Mouse (Mus musculus) embryonic facial prominence, embryonic 10.5 days (tissue): ENCODE data around the gene Alpk1. TPM values are rescaled to one million over a fixed set of nuclear protein-coding genes. Genes with fewer than 3 reads are reported as not detected.
"Not testable (repeated sequence)": the region's sequence is repeated elsewhere in the genome, so short reads cannot be mapped to it uniquely, and the experiment has no call there.

Source experiments
- DNase-seq: peaks from one replicate; pipeline ENCODE4 v3.0.0-alpha.2; 2017; ENCODE audit warnings: low spot score
- H3K27ac ChIP-seq: fragments of 300-500 bp; sonication (generic); replicated peaks from 2 replicates; pipeline ENCODE4 v1.5.1; 2016; ENCODE audit warnings: mild to moderate bottlenecking
- H3K27me3 ChIP-seq: fragments of 300-500 bp; sonication (generic); replicated peaks from 2 replicates; pipeline ENCODE4 v1.6.1; 2016; ENCODE audit warnings: low read depth, mild to moderate bottlenecking; ENCODE audit not compliant: poor library complexity, severe bottlenecking
- H3K36me3 ChIP-seq: fragments of 300-500 bp; sonication (generic); replicated peaks from 2 replicates; pipeline ENCODE4 v1.6.1; 2016; ENCODE audit warnings: mild to moderate bottlenecking, moderate library complexity
- H3K4me1 ChIP-seq: fragments of 300-500 bp; sonication (generic); 2 replicates; pipeline ENCODE4 v1.6.1; 2016
- H3K4me3 ChIP-seq: fragments of 300-500 bp; sonication (generic); 2 replicates; pipeline ENCODE4 v1.5.1; 2016; ENCODE audit warnings: mild to moderate bottlenecking, moderate library complexity
- H3K9me3 ChIP-seq: fragments of 300-500 bp; sonication (generic); 2 replicates; pipeline ENCODE4 v1.6.1; 2016; ENCODE audit warnings: mild to moderate bottlenecking
- WGBS: fragments of 180-500 bp; shearing (Covaris S2); methylation state at CpG from one replicate; pipeline ENCODE4 v1.1.7; 2016; 5-methylcytosine and 5-hydroxymethylcytosine counted together
- polyA plus RNA-seq: library from polyadenylated mRNA; unstranded; fragments of >200 nt; fragmentation: Nextera tagmentation; extraction: Ambion mirVana; gene quantifications from 2 replicates; pipeline ENCODE4 v1.2.1, GENCODE M21; 2016

Alpk1 gene
- polyA plus RNA-seq, 1 experiment from 2014 or later: 0.83 TPM

DNA sequence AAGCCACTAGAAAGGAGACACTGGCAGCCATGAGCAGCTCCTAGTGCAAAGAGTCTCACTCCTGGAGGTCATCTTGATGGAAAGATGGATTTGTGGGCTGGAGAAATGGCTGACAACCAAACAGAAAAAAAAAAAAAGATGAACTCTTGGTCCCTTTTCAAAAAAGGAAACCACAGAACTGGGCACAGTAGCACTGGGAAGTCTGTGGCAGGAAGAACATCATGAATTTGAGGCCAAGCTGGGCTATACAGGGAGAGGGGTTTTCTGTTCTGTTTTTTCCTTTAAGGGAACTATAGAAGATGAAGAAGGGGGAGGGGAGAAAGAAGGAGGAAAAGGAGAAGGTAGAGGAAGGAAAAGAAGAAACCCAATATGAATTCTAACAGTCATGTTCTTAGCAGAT, 6.7 kb upstream of the Alpk1 start:
- Histone ChIP-seq H3K27me3 (peaks cover 64% of the 10 kb centered on the region), H3K36me3 (no peaks in the 10 kb centered on the region)

DNA sequence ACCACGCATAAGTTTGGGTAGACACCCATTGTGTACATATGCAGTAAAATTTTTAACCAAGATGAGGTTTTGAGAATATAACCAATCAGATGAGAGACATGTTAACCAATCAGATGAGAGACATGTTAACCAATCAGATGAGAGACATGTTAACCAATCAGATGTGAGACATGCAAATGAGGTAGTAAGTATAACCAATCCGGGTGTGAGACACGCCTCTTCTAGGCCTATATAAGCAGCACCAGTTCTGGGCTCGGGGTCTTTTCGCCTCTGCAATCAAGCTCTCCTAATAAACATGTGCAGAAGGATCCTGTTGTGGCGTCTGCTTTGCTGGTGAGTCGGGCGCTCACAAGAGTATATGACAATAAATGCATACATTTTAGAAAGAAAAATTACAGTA, 3.4 kb upstream of the Alpk1 start:
- H3K27me3 ChIP-seq: peaks cover 36% of the 10 kb centered on the region
- DNase-seq, H3K9me3 ChIP-seq, H3K36me3 ChIP-seq, H3K4me3 ChIP-seq, H3K27ac ChIP-seq, H3K4me1 ChIP-seq: not testable (repeated sequence)
- 94% methylated on average over 8 of the region's 8 CpGs for WGBS

More for the DNA sequence above, 6.7 kb upstream of the Alpk1 start:
- H3K4me3 ChIP-seq: no peak overlapping the region
- DNase-seq: no peak
- no peak overlapping the region for H3K27ac ChIP-seq
- H3K9me3 ChIP-seq: 0 out of 2 replicates have a peak, but pooled peaks cover 2% of the 10 kb centered on the region
- H3K4me1 ChIP-seq: peaks cover 24% of the 10 kb centered on the region

DNA sequence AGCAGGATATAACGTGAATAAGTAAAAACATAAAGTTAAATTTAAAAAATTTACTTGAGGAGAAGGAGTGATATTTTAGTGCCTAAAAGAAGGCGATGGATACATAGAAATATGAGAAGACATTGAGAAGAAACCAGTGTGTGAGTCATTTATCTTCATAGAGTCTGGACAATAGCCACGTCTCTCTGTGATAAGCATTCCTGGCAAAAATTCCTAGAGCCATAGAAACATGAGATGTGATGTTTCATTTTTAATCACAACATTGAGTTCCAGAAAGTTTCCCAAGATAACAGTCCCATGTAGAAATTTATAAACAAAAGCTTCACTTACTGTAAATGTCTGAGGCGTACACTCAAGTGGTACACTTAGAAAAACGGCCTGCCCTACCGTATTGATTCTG, 2.6 kb upstream of the Alpk1 start:
- WGBS: 87% methylated on average over 6 of the region's 6 CpGs
- H3K4me1 ChIP-seq: no peaks in the 10 kb centered on the region
- no peak overlapping the region for H3K4me3 ChIP-seq
- H3K27me3 ChIP-seq: peaks cover 29% of the 10 kb centered on the region
- 0 out of 2 replicates have a peak, but pooled peaks cover 2% of the 10 kb centered on the region for H3K9me3 ChIP-seq
- H3K27ac ChIP-seq: no peak overlapping the region
- no peaks in the 10 kb centered on the region for H3K36me3 ChIP-seq
- DNase-seq: no peak

DNA sequence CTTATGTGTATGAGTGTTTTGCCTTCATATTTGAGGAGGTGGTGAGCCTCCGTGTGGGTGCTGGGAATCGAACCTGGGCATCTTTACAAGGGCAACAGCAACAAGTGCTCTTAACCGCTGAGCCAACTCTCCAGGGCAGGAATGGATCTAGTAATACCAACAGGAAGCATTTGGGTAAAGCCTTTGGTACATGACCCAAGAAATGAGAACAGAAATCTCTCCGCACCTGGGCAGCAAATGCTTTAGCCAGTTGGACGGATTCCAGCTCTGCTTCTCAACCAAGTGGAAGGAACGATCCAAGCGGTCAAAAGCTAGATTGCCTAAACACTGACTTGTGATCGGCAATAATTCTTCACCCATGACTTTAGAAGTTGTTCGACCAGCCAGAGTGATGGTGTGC, 594 bp upstream of the Alpk1 start:
- Histone ChIP-seq H3K9me3 (0 out of 2 replicates have a peak, but pooled peaks cover 2% of the 10 kb centered on the region), H3K27me3 (peaks cover 9% of the 10 kb centered on the region), H3K4me3 (no peak overlapping the region), H3K36me3 (no peaks in the 10 kb centered on the region), H3K27ac (no peak overlapping the region), H3K4me1 (no peaks in the 10 kb centered on the region)
- DNase-seq: no peak
- WGBS: 93% methylated on average over 9 of the region's 9 CpGs

DNA sequence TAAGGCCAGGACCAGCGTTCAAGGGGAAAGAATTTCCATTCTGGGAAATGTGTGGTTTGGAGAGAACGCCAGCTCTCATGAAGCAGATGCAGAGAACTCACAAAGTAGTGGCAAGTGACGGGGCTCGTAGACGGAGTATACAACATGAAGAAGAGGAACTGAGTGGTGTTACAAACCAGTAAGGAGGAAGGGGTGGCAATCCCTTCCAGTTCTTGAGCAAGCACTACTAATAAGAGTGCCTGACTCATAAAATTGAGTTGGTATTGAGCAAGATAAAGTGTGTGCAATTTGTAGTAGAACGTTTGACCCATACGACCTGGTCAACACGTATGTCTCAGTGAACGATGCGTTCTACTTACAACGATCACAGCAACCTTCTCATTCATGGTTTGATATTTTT, 11.2 kb downstream of the Alpk1 start:
- WGBS: 88% methylated on average over 11 of the region's 11 CpGs
- peaks cover 5% of the 10 kb centered on the region; the same call in 1 of the 2 replicates for H3K27me3 ChIP-seq
- H3K9me3 ChIP-seq: no peaks in the 10 kb centered on the region
- DNase-seq: no peak
- no peaks in the 10 kb centered on the region for H3K36me3 ChIP-seq
- H3K4me1 ChIP-seq: no peaks in the 10 kb centered on the region
- no peak overlapping the region for H3K27ac ChIP-seq
- no peak overlapping the region for H3K4me3 ChIP-seq

DNA sequence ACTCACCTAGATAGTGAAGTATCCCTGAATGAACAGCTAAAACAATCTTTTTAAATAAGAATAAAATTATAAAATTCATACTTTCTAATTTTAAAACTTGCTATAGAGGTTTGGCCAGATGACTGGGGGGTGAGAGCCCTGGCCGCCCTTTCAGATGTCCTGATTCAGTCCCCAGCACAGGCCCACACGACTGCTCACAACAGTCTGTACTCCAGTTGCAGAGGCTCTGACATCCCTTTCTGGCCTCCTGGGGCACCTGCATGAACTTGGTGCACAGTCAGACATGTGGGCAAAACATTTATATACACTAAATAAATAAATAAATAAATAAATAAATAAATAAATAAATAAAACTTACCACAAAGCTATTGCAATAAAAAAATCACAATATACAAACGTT, 14.4 kb downstream of the Alpk1 start:
- 79% methylated on average over 3 of the region's 3 CpGs for WGBS
- peaks cover 30% of the 10 kb centered on the region for H3K27me3 ChIP-seq
- no peak for DNase-seq
- H3K9me3 ChIP-seq: no peaks in the 10 kb centered on the region
- no peak overlapping the region for H3K4me3 ChIP-seq
- H3K27ac ChIP-seq: no peak overlapping the region
- no peaks in the 10 kb centered on the region for H3K36me3 ChIP-seq
- no peaks in the 10 kb centered on the region for H3K4me1 ChIP-seq

DNA sequence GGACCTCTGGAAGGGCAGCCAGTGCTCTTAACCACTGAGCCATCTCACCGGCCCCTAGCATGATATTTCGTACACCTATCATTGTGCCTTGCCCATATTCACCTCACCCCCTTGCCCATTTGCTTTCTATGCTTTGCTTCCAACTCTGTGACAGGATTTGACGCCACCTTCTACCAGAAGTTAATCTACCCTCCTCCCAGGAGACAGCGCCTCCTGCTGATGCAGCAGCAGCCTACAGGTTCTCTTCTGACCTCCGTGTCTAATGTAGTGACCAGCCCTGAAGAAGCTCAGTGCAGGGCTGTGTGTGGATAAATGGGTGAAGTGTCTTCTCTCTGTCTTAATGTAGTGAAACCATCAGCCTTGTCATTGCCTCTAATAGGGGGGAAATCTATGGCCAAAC, 15.8 kb downstream of the Alpk1 start:
- Histone ChIP-seq H3K9me3 (no peaks in the 10 kb centered on the region), H3K4me3 (no peak overlapping the region), H3K4me1 (no peaks in the 10 kb centered on the region), H3K27ac (no peak overlapping the region), H3K36me3 (no peaks in the 10 kb centered on the region), H3K27me3 (peaks cover 42% of the 10 kb centered on the region)
- 58% methylated on average over 5 of the region's 5 CpGs for WGBS
- no peak for DNase-seq

DNA sequence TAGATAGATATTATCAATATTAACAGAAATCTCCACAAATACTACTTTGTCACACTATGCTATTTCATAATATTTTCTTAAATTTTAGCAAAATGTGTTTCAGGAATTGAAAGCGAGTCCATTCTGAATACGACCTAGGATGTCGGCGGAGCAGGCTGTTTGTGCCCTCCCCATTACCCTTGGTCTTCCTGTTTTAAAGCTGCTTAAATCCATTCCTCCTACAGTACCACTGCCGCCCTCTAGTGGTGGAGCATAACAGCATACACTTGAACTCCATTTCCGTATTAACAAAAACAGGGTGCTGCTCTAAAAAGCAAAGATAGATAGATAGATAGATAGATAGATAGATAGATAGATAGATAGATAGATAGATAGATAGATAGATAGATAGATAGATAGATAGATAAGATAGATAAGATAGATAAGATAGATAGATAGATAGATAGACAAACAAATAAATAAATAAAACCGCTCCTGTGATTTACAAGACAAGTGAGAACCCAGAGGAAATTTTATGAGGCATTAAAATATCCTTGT, 17.2 kb downstream of the Alpk1 start:
- H3K36me3 ChIP-seq: no peaks in the 10 kb centered on the region
- DNase-seq: peak; percentile 79
- H3K27ac ChIP-seq: no peak overlapping the region
- H3K27me3 ChIP-seq: peaks cover 56% of the 10 kb centered on the region
- H3K4me3 ChIP-seq: no peak overlapping the region
- 0 out of 2 replicates have a peak, but pooled peaks cover 3% of the 10 kb centered on the region for H3K4me1 ChIP-seq
- H3K9me3 ChIP-seq: no peaks in the 10 kb centered on the region
- WGBS: 27% methylated on average over 7 of the region's 7 CpGs

DNA sequence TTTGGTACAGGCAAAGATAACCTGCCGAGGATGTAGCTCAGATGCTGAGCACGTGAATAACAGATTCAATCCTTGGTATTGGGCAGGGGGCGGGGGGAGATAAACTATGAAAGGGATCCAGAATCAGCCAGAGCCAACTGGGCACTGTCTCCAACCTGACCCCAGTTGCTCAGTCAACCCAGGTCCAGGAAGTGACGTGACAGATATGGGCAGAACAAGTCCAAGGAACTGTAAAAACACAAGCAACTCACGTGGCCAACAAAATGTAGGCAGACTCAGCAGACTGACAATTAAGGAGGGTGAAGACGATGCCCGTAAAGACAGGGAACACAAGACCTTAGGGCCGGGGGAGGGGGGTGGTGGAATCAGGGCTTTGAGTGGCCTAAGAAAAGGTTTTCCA, 17.9 kb downstream of the Alpk1 start:
- H3K4me3 ChIP-seq: no peak overlapping the region

DNA sequence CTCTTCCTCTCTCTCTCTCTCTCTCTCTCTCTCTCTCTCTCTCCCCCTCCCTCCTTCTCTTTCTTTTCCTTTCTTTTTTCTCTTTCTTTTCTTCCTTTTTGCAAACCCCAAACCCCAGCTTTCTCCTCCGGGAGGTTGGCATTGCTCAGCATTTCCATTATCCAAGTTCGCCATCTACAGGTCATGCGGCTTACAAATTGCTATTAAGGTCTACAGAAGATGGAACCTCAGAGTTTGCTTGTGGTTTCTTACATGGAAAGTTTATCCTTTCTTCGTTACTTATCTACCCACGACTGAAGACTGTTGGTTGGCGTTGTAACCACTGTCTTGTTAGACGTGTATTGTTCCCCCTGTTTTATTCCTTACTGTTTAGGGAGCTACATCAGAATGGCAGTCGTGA, 21.1 kb downstream of the Alpk1 start:
- Histone ChIP-seq H3K36me3 (no peaks in the 10 kb centered on the region), H3K4me1 (0 out of 2 replicates have a peak, but pooled peaks cover 3% of the 10 kb centered on the region), H3K9me3 (no peaks in the 10 kb centered on the region), H3K4me3 (no peak overlapping the region), H3K27ac (no peak overlapping the region), H3K27me3 (peaks cover 90% of the 10 kb centered on the region)
- DNase-seq: peak; percentile 31
- 21% methylated on average over 8 of the region's 8 CpGs for WGBS

More for the DNA sequence above, 17.9 kb downstream of the Alpk1 start:
- WGBS: 68% methylated on average over 8 of the region's 8 CpGs
- Histone ChIP-seq H3K4me1 (0 out of 2 replicates have a peak, but pooled peaks cover 3% of the 10 kb centered on the region), H3K27me3 (peaks cover 63% of the 10 kb centered on the region), H3K27ac (no peak overlapping the region), H3K36me3 (no peaks in the 10 kb centered on the region), H3K9me3 (no peaks in the 10 kb centered on the region)
- DNase-seq: no peak

DNA sequence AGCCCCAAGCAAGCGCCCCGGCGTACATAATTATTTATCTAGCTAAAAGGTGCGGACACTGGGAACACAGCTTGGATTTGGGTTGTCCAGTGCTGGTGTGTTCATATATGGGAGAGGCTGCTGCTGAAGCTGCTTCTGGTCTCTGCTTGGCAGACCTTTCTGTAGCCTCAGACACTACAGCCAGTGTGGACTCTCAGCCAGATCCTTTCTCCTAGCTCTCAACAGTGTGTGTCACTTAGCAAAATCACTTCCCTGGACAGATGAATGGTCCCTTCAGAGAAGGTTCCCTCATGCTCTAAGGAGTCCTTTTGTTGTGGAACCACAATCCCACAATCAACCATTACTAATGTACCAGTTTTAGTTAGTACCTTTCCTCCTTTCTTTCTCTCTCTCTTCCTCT, 21.5 kb downstream of the Alpk1 start:
- DNase-seq: no peak
- peaks cover 92% of the 10 kb centered on the region for H3K27me3 ChIP-seq
- WGBS: 63% methylated on average over 4 of the region's 4 CpGs

DNA sequence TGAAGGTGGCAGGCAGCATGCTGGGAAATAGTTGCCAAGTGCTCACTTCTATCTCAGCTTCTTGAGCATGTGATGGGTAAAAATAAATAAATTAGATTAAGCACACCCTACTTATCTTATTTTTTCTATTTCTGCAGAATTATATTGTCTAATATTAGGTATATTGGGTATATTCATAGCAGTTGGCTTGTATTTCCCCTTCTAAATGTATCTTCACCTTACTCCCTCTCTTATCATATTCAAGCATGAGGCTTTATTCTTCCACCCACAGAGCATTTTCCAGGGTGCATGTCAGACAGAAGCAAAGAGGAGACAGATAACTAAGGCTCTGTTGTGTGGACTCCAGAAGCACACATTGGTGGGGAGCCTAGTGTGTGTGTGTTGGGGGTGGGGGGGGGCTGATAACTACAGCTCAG, 22.4 kb downstream of the Alpk1 start:
- 0 out of 2 replicates have a peak, but pooled peaks cover 3% of the 10 kb centered on the region for H3K4me1 ChIP-seq
- H3K9me3 ChIP-seq: no peaks in the 10 kb centered on the region
- H3K27ac ChIP-seq: no peak overlapping the region
- no peak for DNase-seq
- no peak overlapping the region for H3K4me3 ChIP-seq
- no peaks in the 10 kb centered on the region for H3K36me3 ChIP-seq
- peaks cover 97% of the 10 kb centered on the region for H3K27me3 ChIP-seq

More for the DNA sequence above, 21.5 kb downstream of the Alpk1 start:
- 0 out of 2 replicates have a peak, but pooled peaks cover 3% of the 10 kb centered on the region for H3K4me1 ChIP-seq
- H3K9me3 ChIP-seq: no peaks in the 10 kb centered on the region
- H3K36me3 ChIP-seq: no peaks in the 10 kb centered on the region
- H3K27ac ChIP-seq: no peak overlapping the region
- no peak overlapping the region for H3K4me3 ChIP-seq

DNA sequence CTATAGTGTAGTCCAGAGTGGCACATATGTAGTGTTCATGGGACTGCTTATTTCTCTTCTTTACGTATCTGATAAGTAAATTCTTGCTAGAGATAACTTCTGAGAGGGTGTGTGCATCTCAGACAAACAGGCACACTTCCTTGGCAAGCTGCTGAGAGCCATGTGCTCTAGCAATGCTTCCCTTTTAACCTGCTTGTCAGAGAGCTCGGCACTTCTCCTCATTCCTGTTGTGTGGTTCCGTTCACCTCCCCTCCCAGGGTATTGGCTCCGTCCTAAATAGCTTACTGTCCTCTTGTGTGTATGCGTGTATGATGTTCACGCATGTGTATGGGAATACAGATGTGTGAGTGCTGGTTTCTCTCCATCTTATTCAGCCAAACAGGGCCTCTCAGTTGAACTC, 23.9 kb downstream of the Alpk1 start:
- no peak for DNase-seq
- Histone ChIP-seq H3K4me3 (no peak overlapping the region), H3K36me3 (no peaks in the 10 kb centered on the region), H3K4me1 (0 out of 2 replicates have a peak, but pooled peaks cover 3% of the 10 kb centered on the region), H3K27me3 (peaks cover 96% of the 10 kb centered on the region), H3K27ac (no peak overlapping the region), H3K9me3 (no peaks in the 10 kb centered on the region)
- 86% methylated on average over 6 of the region's 6 CpGs for WGBS
